Mouse (Mus musculus) limb, embryonic 10.5 days (tissue): ENCODE measurements around the gene 2410004B18Rik. TPM values are rescaled to one million over a fixed set of nuclear protein-coding genes. Genes with fewer than 3 reads are reported as not detected.
"Not testable (repeated sequence)": the region's sequence is repeated elsewhere in the genome, so short reads cannot be mapped to it uniquely, and the experiment has no call there.

Experiments
- DNase-seq: peaks from one replicate; pipeline ENCODE4 v3.0.0-alpha.2; 2017; ENCODE audit warnings: low spot score
- H3K27ac ChIP-seq: fragments of 300-500 bp; sonication (generic); 2 replicates; pipeline ENCODE4 v1.5.1; 2016; ENCODE audit warnings: mild to moderate bottlenecking
- H3K27me3 ChIP-seq: fragments of 300-500 bp; sonication (generic); 2 replicates; pipeline ENCODE4 v1.6.1; 2016; ENCODE audit warnings: low read depth, mild to moderate bottlenecking; ENCODE audit not compliant: poor library complexity, severe bottlenecking
- H3K36me3 ChIP-seq: fragments of 300-500 bp; sonication (generic); 2 replicates; pipeline ENCODE4 v1.6.1; 2016; ENCODE audit warnings: mild to moderate bottlenecking, moderate library complexity
- H3K4me1 ChIP-seq: fragments of 300-500 bp; sonication (generic); 2 replicates; pipeline ENCODE4 v1.6.1; 2016
- H3K4me3 ChIP-seq: fragments of 300-500 bp; sonication (generic); 2 replicates; pipeline ENCODE4 v1.5.1; 2016; ENCODE audit warnings: mild to moderate bottlenecking, moderate library complexity
- H3K9me3 ChIP-seq: fragments of 300-500 bp; sonication (generic); replicated peaks from 2 replicates; pipeline ENCODE4 v1.6.1; 2016; ENCODE audit warnings: mild to moderate bottlenecking
- WGBS: fragments of 180-500 bp; shearing (Covaris S2); methylation state at CpG from one replicate; pipeline ENCODE4 v1.1.7; 2016; 5-methylcytosine and 5-hydroxymethylcytosine counted together
- polyA plus RNA-seq: library from polyadenylated mRNA; unstranded; fragments of >200 nt; fragmentation: Nextera tagmentation; extraction: Ambion mirVana; gene quantifications from 2 replicates; pipeline ENCODE4 v1.2.1, GENCODE M21; 2016

Gene 2410004B18Rik
- polyA plus RNA-seq, 1 experiment from 2014 or later: 52.4 TPM

DNA sequence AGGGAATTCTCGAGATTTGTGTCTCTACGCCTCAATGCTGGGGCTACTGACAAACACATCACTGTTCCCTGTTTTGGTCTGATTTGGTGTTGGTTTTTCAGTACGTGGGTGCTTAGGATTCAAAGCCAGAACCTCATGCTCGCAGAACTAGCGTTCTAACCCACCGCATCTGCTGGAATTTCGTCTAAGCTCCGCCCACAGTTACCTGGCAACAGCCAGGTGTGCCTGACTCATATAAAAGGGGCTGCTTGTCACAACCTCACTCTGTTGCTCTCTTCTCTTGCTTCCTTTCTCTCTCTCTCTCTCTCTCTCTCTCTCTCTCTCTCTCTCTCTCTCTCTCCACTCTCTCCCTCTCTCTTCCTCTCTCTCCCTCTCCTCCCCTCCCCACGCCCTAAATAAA is 24.6 kb downstream of the 2410004B18Rik start:
- H3K27ac ChIP-seq: no peak overlapping the region

DNA sequence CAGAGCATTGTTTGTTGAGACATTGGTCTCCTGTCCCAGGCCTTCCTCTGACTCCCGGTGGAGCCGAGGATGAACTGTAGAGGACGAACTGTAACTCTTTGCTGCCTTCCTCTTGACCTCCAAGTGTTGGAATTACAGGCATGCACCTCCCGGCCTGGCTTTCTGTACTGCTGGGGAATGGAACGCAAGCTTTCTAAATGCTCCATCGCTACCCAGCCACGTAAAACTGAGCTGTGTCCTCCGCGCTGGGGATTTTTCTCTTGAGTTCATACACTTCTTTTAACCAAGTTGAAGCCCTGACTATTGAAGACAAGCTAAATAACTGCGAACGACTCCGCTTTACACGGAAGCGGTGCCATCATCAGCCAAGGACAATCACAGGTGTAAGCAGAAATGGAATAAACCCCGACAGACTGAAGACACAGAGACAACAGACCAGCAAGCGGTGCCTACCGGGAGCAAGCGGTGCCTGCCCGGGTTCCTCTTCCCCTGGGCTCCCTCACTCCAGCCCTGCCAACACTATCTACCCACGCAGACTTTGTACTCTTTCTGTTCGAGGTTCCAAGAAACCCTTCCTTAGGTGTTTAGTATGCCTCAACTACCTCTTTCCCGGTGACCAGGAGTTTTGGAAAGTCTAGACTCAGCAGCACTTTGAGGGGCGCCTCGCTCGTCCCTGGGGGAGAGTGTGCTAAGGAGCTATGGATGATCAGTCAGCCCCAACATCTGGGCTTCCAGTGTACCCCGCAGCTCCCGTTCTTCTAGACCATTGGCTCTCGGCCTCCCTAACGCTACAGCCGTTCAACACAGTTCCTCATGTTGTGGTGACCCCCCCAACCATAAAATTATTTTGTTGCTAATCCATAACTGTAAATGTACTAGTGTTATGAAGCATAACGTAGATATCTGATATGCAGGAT is 25.5 kb downstream of the 2410004B18Rik start:
- no peak overlapping the region for H3K27ac ChIP-seq

More for the DNA sequence above, 24.6 kb downstream of the 2410004B18Rik start:
- no peak for DNase-seq
- no peaks in the 10 kb centered on the region for H3K36me3 ChIP-seq
- H3K27me3 ChIP-seq: peaks cover 49% of the 10 kb centered on the region
- 15% methylated on average over 9 of the region's 9 CpGs for WGBS
- no peaks in the 10 kb centered on the region; the same call in 1 of the 2 replicates for H3K9me3 ChIP-seq
- H3K4me1 ChIP-seq: peaks cover 21% of the 10 kb centered on the region
- H3K4me3 ChIP-seq: no peak overlapping the region

DNA sequence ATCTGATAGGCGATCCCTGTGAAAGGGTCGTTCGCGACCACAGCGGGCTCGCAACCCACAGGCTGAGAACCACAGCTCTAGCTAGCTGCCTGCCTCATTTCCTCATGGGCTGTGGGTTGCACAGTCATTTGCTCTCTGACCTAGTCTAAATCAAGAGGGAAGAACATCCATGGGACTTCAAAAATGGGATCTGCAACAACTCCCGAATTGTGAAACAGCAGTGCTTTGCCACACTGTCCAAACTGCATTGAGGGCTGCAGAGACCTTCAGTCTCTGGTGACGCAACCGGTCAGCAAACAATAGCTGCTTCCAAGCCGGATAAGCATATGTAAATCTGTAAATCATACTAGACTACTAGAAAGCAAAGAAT is 26.2 kb downstream of the 2410004B18Rik start:
- 22% methylated on average over 10 of the region's 10 CpGs for WGBS
- H3K9me3 ChIP-seq: no peaks in the 10 kb centered on the region
- DNase-seq: peak; percentile 51
- H3K4me3 ChIP-seq: peak overlapping the region; percentile 30
- H3K27me3 ChIP-seq: peaks cover 49% of the 10 kb centered on the region
- H3K4me1 ChIP-seq: peaks cover 23% of the 10 kb centered on the region
- no peaks in the 10 kb centered on the region for H3K36me3 ChIP-seq
- H3K27ac ChIP-seq: no peak overlapping the region

More for the DNA sequence above, 25.5 kb downstream of the 2410004B18Rik start:
- Histone ChIP-seq H3K36me3 (no peaks in the 10 kb centered on the region), H3K4me3 (peak overlapping the region; percentile 30), H3K27me3 (peaks cover 49% of the 10 kb centered on the region), H3K4me1 (peaks cover 21% of the 10 kb centered on the region), H3K9me3 (no peaks in the 10 kb centered on the region; the same call in 1 of the 2 replicates)
- DNase-seq: no peak
- WGBS: 15% methylated on average over 31 of the region's 31 CpGs

DNA sequence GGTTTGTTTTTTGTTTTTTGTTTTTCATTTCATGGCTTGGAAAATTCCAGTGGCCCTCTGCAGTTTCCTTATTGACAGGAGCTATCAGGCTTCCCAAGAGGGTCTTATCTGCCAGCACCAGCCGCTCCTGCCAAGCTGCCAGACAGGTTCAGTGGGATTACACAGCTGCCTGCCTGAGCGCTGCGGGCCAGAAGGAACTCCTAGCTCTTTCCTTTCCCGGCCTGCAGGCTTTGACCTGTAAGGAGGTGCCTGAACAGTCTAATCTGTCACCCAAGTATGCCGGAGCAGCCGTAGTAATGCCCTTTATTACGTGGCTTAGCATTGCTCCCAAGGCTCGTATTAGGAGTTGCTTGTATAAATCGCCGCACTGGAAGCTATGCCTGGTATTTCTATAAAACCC is 26.7 kb downstream of the 2410004B18Rik start:
- peak; percentile 68 for DNase-seq
- no peak overlapping the region for H3K27ac ChIP-seq
- H3K9me3 ChIP-seq: no peaks in the 10 kb centered on the region
- H3K4me1 ChIP-seq: peaks cover 27% of the 10 kb centered on the region
- H3K4me3 ChIP-seq: no peak overlapping the region
- peaks cover 49% of the 10 kb centered on the region for H3K27me3 ChIP-seq
- H3K36me3 ChIP-seq: no peaks in the 10 kb centered on the region
- 10% methylated on average over 10 of the region's 10 CpGs for WGBS

DNA sequence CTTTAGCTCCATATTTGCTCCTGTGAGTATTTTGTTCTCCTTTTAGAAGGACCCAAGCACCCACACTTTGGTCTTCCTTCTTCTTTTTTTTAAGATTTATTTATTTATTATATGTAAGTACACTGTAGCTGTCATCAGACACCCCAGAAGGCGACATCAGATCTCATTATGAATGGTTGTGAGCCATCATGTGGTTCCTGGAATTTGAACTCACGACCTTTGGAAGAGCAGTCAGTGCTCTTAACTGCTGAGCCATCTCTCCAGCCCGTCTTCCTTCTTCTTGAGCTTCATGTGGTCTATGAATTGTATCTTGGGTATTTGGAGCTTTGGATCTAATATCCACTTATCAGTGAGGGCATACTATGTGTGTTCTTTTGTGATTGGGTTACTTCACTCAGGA is 27.8 kb downstream of the 2410004B18Rik start:
- peaks cover 31% of the 10 kb centered on the region for H3K4me1 ChIP-seq
- not testable (repeated sequence) for H3K4me3 ChIP-seq, H3K9me3 ChIP-seq, H3K27ac ChIP-seq, H3K36me3 ChIP-seq, DNase-seq
- H3K27me3 ChIP-seq: peaks cover 46% of the 10 kb centered on the region
- WGBS: 77% methylated on average over 3 of the region's 3 CpGs

DNA sequence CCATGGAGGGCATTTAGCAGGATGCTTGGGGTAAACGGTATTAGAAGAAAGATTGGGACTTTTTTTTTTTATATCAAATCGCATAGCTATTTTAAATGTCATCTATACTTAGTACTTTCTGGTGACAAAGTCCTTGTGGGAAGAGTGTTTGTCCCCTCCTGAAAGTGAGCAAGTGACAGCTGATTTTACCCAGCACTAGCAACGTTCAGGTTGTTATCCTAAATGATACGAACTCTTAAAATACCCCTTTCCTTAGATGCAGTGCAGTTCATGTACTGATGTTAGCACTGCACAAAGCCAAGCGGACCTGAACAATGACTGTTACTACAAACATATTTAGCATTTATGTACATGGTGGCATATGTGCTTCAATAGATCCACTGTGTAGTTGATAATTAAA is 29.0 kb downstream of the 2410004B18Rik start:
- no peaks in the 10 kb centered on the region for H3K36me3 ChIP-seq
- H3K4me1 ChIP-seq: peaks cover 31% of the 10 kb centered on the region
- H3K4me3 ChIP-seq: no peak overlapping the region
- no peak for DNase-seq
- no peaks in the 10 kb centered on the region for H3K9me3 ChIP-seq
- no peak overlapping the region for H3K27ac ChIP-seq
- peaks cover 38% of the 10 kb centered on the region for H3K27me3 ChIP-seq
- 94% methylated on average over 5 of the region's 5 CpGs for WGBS

DNA sequence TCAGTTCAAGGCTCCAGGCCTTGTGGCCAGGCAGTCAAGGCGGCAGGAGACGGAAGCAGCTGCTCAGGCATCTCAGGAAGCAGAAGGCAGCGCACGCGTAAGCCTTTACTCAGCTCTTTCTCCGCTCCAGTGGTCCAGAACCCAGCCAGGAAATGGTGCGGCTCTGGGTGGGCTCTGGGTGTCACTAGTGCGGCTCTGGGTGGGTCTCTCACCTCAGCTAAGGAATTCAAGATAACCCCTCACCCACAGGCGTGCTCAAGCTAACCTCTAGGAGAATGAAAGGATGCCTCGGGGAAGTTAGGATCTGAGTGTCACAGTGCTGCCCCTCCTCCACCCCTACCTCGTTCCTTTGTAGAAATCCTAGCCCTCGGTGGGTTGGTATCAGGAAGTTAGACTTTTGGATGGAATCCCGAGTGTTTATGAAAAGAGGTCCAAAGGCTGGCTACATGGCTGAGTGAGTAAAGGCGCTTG is 31.3 kb downstream of the 2410004B18Rik start:
- Histone ChIP-seq H3K27ac (peak overlapping the region; percentile 58), H3K4me1 (peaks cover 17% of the 10 kb centered on the region), H3K27me3 (peaks cover 15% of the 10 kb centered on the region), H3K9me3 (peaks cover 2% of the 10 kb centered on the region; the same call in 1 of the 2 replicates), H3K4me3 (no peak overlapping the region), H3K36me3 (no peaks in the 10 kb centered on the region)
- DNase-seq: no peak
- 56% methylated on average over 14 of the region's 14 CpGs for WGBS

DNA sequence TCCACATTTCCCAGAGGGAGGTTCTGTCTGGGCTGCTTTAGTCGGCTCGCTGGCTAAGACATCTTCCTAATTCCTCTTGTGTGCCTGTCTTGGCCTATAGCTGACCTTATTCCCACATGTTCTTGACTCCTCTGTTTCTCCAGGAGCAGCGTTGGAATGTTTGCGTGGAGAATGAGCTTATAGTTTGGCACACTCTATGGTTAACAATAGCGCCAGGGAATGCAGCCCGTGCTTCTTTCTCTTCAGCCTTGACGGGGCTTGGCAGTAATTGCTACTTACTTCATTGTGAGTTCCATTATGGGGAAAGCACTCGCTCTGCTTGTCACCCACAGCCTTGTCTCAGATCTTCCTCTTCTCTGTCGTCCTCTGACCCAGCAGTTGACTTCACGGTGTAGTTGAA is 33.7 kb downstream of the 2410004B18Rik start:
- H3K4me3 ChIP-seq: no peak overlapping the region
- no peaks in the 10 kb centered on the region for H3K27me3 ChIP-seq
- no peaks in the 10 kb centered on the region for H3K36me3 ChIP-seq
- peaks cover 4% of the 10 kb centered on the region; the same call in 1 of the 2 replicates for H3K9me3 ChIP-seq
- WGBS: 85% methylated on average over 10 of the region's 10 CpGs
- H3K27ac ChIP-seq: no peak overlapping the region
- peaks cover 10% of the 10 kb centered on the region for H3K4me1 ChIP-seq
- no peak for DNase-seq

DNA sequence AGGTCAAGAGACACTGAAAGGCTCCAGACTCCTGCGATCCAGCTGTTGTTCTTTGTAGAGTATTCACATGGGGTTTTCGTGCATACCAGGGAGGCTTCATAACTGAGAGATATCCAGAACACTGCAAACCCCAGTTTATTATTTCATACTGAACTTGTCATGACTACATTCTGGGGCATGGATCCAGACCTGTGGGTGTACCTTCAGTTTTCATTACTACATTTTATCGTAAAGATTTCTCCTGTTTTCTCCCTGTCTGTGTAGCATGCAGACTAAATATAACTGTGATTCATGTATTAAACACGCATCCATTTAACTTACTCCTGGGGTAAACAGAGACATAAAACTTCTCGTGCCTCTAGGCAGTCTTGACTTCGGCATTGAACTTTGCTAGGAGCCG is 37.2 kb downstream of the 2410004B18Rik start:
- no peak overlapping the region for H3K27ac ChIP-seq
- H3K27me3 ChIP-seq: no peaks in the 10 kb centered on the region
- H3K4me1 ChIP-seq: no peaks in the 10 kb centered on the region
- DNase-seq: no peak
- H3K4me3 ChIP-seq: no peak overlapping the region
- WGBS: 92% methylated on average over 7 of the region's 7 CpGs
- H3K36me3 ChIP-seq: no peaks in the 10 kb centered on the region
- H3K9me3 ChIP-seq: peaks cover 4% of the 10 kb centered on the region; the same call in 1 of the 2 replicates

DNA sequence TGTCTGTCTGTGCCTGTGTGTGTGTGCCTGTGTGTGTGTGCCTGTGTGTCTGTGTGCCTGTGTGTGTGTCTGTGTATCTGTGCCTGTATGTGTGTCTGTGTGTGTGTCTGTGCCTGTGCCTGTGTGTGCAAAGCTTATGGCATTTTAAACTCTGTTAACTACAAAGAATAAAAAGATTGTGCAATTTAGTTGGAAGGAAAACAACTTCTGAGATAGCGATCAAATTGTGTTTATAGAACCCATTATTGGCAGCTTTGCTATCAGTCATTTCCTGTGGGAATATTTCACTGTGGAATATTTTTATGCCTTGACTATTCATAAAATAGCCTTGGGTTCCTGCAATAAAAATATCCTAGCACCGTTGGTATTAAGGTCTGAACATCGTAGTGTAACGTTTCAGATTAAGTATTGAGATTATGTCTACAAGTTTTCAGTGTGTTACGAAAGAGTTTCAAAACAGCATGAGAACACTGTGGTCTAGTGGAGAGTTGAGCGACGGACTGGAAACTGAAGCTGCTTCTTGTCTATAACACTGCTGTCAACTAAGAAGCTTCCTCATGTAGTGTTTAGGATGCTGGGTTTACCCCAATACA is 47.6 kb downstream of the 2410004B18Rik start:
- Histone ChIP-seq H3K4me3 (no peak overlapping the region), H3K4me1 (peaks cover 36% of the 10 kb centered on the region), H3K27ac (no peak overlapping the region), H3K36me3 (no peaks in the 10 kb centered on the region), H3K27me3 (peaks cover 34% of the 10 kb centered on the region), H3K9me3 (no peaks in the 10 kb centered on the region)
- 92% methylated on average over 7 of the region's 7 CpGs for WGBS
- DNase-seq: no peak

DNA sequence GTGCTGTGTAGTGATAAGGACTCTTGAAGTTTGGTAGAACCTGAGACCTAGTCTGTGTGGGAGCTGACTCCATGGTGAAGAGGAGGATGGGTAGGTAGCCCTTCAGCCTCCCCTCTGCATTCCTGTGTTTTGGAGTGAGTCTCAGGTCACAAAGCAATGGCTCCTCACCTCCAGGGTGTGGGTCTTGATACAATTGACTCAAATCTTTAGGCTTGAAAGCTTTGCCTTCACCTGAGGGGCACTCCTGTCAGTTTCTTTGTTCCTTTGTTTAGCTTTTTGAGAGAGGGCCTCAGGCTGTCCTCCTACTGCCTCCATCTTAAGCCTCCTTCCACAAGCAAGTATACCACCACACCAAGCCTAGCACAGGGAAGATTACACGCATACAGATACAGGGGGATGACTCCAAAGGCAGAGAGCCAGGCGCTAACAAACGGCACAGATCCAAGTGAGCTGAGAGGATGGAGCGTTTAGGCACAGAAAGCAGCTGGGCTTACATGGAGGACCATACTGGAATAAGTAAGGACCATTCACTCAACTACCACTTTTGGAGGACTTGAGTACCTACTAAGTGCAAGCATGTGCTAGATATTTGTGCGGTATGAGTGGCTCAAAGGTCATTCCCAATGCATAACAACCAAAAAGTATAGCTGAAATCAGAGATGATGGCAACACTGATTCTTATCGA is 48.6 kb downstream of the 2410004B18Rik start:
- DNase-seq: no peak
- 68% methylated on average over 6 of the region's 6 CpGs for WGBS
- Histone ChIP-seq H3K4me3 (peak overlapping the region; percentile 75; the same call in 1 of the 2 replicates), H3K27me3 (peaks cover 34% of the 10 kb centered on the region), H3K9me3 (no peaks in the 10 kb centered on the region), H3K36me3 (peaks cover 4% of the 10 kb centered on the region; the same call in 1 of the 2 replicates), H3K4me1 (peaks cover 36% of the 10 kb centered on the region), H3K27ac (no peak overlapping the region)

DNA sequence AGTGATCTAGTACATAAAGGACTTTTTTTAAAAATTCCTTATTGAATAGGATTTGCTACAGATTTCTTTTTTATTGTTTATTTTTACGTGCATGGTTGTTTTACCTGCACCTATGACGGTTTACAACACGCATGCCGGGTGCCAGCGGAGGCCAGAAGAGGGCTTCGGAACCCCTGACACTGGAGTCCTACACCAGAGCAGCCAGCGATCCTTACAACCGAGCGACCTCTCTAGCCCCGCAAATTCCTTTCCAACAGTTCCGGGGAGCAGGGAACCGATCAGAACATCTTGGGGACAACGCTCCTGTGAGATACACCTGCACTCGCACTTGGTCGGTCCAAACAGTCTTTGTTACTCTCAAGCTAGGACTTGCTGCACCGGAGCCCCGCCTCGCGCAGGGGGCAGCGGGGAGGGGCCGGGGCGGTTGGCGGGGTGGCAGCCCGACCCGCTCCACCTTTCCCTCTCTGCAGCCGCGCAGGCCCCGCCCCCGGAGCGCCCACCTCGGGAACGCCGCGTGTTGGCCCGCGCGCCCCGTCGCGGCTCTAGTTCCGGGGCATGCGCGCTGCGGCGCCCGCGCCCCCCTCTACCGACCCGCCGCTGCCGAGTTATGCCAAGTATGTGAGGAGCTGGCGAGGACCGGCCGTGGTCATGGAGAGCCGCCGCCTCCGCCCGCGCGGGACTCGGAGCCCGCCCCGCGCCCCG is 49.6 kb downstream of the 2410004B18Rik start, which contains the start of gene Syde2:
Gene Syde2 (plus strand): TSS at position 603 of the 702 bp plus-strand sequence.
- DNase-seq: peak; percentile 88
- H3K36me3 ChIP-seq: peaks cover 4% of the 10 kb centered on the region; the same call in 1 of the 2 replicates
- WGBS: 1% methylated on average over 63 of the region's 65 CpGs
- H3K4me1 ChIP-seq: peaks cover 36% of the 10 kb centered on the region
- no peaks in the 10 kb centered on the region for H3K9me3 ChIP-seq
- H3K27me3 ChIP-seq: peaks cover 34% of the 10 kb centered on the region
- peak within 1 kb of the TSS; percentile 91 for H3K27ac ChIP-seq
- peak within 1 kb of the TSS; percentile 75 for H3K4me3 ChIP-seq
